Mouse (Mus musculus) embryonic facial prominence, embryonic 12.5 days (tissue): ENCODE measurements around the gene Zfp638. TPM values are rescaled to one million over a fixed set of nuclear protein-coding genes. Genes with fewer than 3 reads are reported as not detected.
A peak's percentile ranks its signal among the peaks of the same experiment; 100 is the strongest.

Source experiments
- ATAC-seq: fragments of 200-750 bp; cut with Nextera tagmentation; 2 replicates; pipeline ENCODE4 v1.8.0; 2017; ENCODE audit not compliant: insufficient number of reproducible peaks, insufficient read depth, low FRiP score, low TSS enrichment
- H3K27ac ChIP-seq: fragments of 300-500 bp; sonication (generic); 2 replicates; pipeline ENCODE4 v1.5.1; 2016; ENCODE audit warnings: mild to moderate bottlenecking
- H3K27me3 ChIP-seq: fragments of 300-500 bp; sonication (generic); 2 replicates; pipeline ENCODE4 v1.6.1; 2016; ENCODE audit warnings: mild to moderate bottlenecking, moderate library complexity
- H3K36me3 ChIP-seq: fragments of 300-500 bp; sonication (generic); 2 replicates; pipeline ENCODE4 v1.6.1; 2016; ENCODE audit warnings: mild to moderate bottlenecking
- H3K4me1 ChIP-seq: fragments of 300-500 bp; sonication (generic); 2 replicates; pipeline ENCODE4 v1.6.1; 2016
- H3K4me2 ChIP-seq: fragments of 300-500 bp; sonication (generic); replicated peaks from 2 replicates; pipeline ENCODE4 v1.6.1; 2016; ENCODE audit warnings: mild to moderate bottlenecking, moderate library complexity
- H3K4me3 ChIP-seq: fragments of 300-500 bp; sonication (generic); 2 replicates; pipeline ENCODE4 v1.5.1; 2016; ENCODE audit warnings: mild to moderate bottlenecking
- H3K9ac ChIP-seq: fragments of 300-500 bp; sonication (generic); 2 replicates; pipeline ENCODE4 v1.6.1; 2016; ENCODE audit warnings: mild to moderate bottlenecking, moderate library complexity
- H3K9me3 ChIP-seq: fragments of 300-500 bp; sonication (generic); 2 replicates; pipeline ENCODE4 v1.6.1; 2016; ENCODE audit warnings: mild to moderate bottlenecking, moderate library complexity
- WGBS: fragments of 180-500 bp; shearing (Covaris S2); methylation state at CpG from one replicate; pipeline ENCODE4 v1.1.7; 2016; 5-methylcytosine and 5-hydroxymethylcytosine counted together
- polyA plus RNA-seq: library from polyadenylated mRNA; unstranded; fragments of >200 nt; fragmentation: Nextera tagmentation; extraction: Ambion mirVana; gene quantifications from 2 replicates; pipeline ENCODE4 v1.2.1, GENCODE M21; 2016

Zfp638 gene
- polyA plus RNA-seq, 1 experiment from 2014 or later: 91.7 TPM

- no peak overlapping the region for H3K9ac ChIP-seq
- no peaks in the 10 kb centered on the region for H3K9me3 ChIP-seq
- ATAC-seq: no peak
- no peaks in the 10 kb centered on the region for H3K36me3 ChIP-seq
- no peaks in the 10 kb centered on the region for H3K4me1 ChIP-seq
- WGBS: 90% methylated on average over 5 of the region's 5 CpGs
- no peak overlapping the region for H3K4me3 ChIP-seq
- H3K27ac ChIP-seq: no peak overlapping the region
- H3K27me3 ChIP-seq: no peaks in the 10 kb centered on the region
- H3K4me2 ChIP-seq: no peak overlapping the region
Observed at GRCm38 (mm10) chr6:83891251-83891650, 24.3 kb downstream of the Zfp638 start.

- Histone ChIP-seq H3K4me2 (no peak overlapping the region), H3K4me1 (no peaks in the 10 kb centered on the region), H3K9ac (no peak overlapping the region), H3K27ac (no peak overlapping the region), H3K9me3 (no peaks in the 10 kb centered on the region), H3K4me3 (no peak overlapping the region), H3K36me3 (no peaks in the 10 kb centered on the region), H3K27me3 (no peaks in the 10 kb centered on the region)
- 82% methylated on average over 2 of the region's 2 CpGs for WGBS
- ATAC-seq: no peak
Observed at GRCm38 (mm10) chr6:83891687-83892086, 24.8 kb downstream of the Zfp638 start.

- no peak overlapping the region for H3K4me2 ChIP-seq
- H3K4me3 ChIP-seq: no peak overlapping the region
- H3K27me3 ChIP-seq: no peaks in the 10 kb centered on the region
- H3K27ac ChIP-seq: no peak overlapping the region
- H3K9me3 ChIP-seq: no peaks in the 10 kb centered on the region
- no peak overlapping the region for H3K9ac ChIP-seq
- ATAC-seq: no peak
- no peaks in the 10 kb centered on the region for H3K36me3 ChIP-seq
- 76% methylated on average over 1 of the region's 1 CpGs for WGBS
- H3K4me1 ChIP-seq: no peaks in the 10 kb centered on the region
Observed at GRCm38 (mm10) chr6:83893086-83893485, 26.2 kb downstream of the Zfp638 start.

DNA sequence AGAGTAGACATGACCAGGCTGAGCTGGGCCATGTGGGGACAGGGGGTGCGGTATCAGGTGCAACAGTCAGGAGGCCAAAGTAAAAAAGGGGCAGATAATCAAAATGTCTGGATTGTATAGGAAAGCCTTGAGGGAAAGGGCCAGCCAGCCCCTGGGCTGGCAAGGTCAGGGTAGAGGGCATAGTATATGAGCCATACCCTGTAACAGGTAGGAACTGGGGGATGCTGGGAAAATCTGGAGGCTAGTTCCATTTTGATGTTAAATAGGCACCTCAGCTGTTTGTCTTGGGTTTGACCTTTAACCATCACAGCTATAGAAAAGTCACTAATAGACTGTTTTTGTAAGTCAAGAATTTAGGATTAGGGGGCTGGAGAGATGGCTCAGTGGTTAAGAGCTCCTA lies 26.7 kb downstream of the Zfp638 start:
- no peak for ATAC-seq
- no peaks in the 10 kb centered on the region for H3K4me1 ChIP-seq
- no peaks in the 10 kb centered on the region for H3K9me3 ChIP-seq
- H3K4me2 ChIP-seq: no peak overlapping the region
- no peak overlapping the region for H3K9ac ChIP-seq
- no peaks in the 10 kb centered on the region for H3K27me3 ChIP-seq
- WGBS: 94% methylated on average over 1 of the region's 1 CpGs
- H3K4me3 ChIP-seq: no peak overlapping the region
- no peaks in the 10 kb centered on the region for H3K36me3 ChIP-seq
- no peak overlapping the region for H3K27ac ChIP-seq

DNA sequence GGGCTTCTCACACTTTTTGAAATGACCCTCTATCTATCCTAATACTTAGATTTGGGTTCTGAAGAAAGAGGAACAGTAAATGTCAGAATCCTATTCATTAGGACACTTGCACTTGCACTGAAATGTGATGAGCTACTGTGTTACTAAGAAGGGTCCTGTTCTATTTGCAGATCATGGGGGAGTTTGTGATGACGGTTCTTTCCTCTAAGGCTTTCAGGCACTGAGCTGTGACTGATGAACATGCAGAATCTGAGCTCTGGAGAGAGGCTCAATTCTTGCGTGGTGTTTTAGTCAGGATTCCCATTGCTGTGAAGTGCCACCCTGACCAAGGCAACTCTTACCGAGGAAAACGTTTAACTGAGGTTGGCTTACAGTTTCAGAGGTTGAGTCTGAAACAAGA lies 32.2 kb downstream of the Zfp638 start:
- ATAC-seq: no peak
- H3K9ac ChIP-seq: no peak overlapping the region

DNA sequence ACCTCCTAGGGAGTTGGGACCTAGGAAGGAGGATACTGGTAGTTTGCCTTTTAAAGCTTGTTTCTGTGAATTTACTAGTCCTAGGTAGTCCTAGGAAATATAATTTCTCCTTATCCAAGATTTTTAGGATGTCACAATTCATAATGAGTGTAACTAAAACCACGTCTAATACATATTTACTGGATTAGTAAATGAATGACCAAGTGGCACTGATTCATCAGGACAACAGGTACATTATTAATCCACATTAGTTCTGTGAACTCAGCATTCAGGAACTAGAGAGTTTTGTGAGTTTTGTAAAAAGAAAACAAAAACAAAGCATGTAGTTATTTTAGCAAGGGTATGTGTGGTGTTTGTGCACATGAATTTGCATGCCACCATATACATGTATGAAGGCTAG lies 38.4 kb downstream of the Zfp638 start:
- H3K4me3 ChIP-seq: no peak overlapping the region
- H3K4me1 ChIP-seq: no peaks in the 10 kb centered on the region
- no peaks in the 10 kb centered on the region for H3K9me3 ChIP-seq
- no peak overlapping the region for H3K9ac ChIP-seq
- no peak for ATAC-seq
- H3K27ac ChIP-seq: no peak overlapping the region
- H3K36me3 ChIP-seq: no peaks in the 10 kb centered on the region
- WGBS: 62% methylated on average over 1 of the region's 1 CpGs
- no peak overlapping the region for H3K4me2 ChIP-seq
- no peaks in the 10 kb centered on the region for H3K27me3 ChIP-seq

More for the DNA sequence above, 32.2 kb downstream of the Zfp638 start:
- no peaks in the 10 kb centered on the region for H3K9me3 ChIP-seq
- no peak overlapping the region for H3K4me3 ChIP-seq
- no peak overlapping the region for H3K27ac ChIP-seq
- H3K36me3 ChIP-seq: no peaks in the 10 kb centered on the region
- no peaks in the 10 kb centered on the region for H3K4me1 ChIP-seq
- WGBS: 72% methylated on average over 4 of the region's 4 CpGs
- no peaks in the 10 kb centered on the region for H3K27me3 ChIP-seq
- H3K4me2 ChIP-seq: no peak overlapping the region

DNA sequence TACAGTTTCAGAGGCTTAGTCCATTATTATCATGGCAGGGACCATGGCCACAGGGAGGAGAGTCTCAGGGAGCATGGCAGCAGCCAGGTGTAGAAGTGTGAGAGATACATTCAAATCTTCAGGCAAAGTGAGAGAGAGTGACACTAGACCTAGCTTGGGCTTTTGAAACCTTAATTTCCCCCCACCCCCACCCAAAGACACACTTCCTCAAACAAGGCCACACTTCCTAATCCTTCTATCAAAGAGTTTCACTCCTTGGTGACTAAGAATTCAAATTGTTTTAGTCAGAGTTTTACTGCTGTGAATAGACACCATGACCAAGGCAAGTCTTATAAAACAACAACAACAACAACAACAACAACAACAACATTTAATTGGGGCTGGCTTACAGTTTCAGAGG lies 39.8 kb downstream of the Zfp638 start:
- Histone ChIP-seq H3K4me2 (no peak overlapping the region), H3K36me3 (no peaks in the 10 kb centered on the region), H3K27me3 (no peaks in the 10 kb centered on the region), H3K4me1 (no peaks in the 10 kb centered on the region), H3K27ac (no peak overlapping the region), H3K4me3 (no peak overlapping the region), H3K9me3 (no peaks in the 10 kb centered on the region), H3K9ac (no peak overlapping the region)
- ATAC-seq: no peak

GRCm38 (mm10) chr6:83908386-83908785 lies 41.5 kb downstream of the Zfp638 start:
- H3K4me3 ChIP-seq: no peak overlapping the region
- no peaks in the 10 kb centered on the region for H3K36me3 ChIP-seq
- no peaks in the 10 kb centered on the region for H3K27me3 ChIP-seq
- H3K4me2 ChIP-seq: no peak overlapping the region
- H3K9me3 ChIP-seq: no peaks in the 10 kb centered on the region
- no peak overlapping the region for H3K27ac ChIP-seq
- WGBS: 23% methylated on average over 4 of the region's 4 CpGs
- no peak for ATAC-seq
- H3K4me1 ChIP-seq: no peaks in the 10 kb centered on the region
- H3K9ac ChIP-seq: no peak overlapping the region

DNA sequence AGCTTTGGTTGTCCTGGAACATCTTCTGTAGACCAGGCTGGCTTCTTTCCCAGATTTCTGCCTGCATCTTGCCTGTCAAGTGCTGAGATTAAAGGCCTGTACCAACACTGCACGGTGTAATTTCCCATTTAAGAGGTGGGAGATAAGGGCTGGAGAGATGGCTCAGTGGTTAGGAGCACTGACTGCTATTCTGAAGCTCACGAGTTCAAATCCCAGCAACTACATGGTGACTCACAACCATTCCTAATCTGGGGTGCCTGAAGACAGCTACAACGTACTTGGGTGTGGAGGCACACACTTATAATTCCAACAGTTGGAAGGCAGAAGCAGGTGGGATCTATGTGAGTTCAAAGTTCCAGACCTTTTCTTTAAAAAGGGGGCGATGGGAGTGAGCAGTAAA lies 46.8 kb downstream of the Zfp638 start:
- no peaks in the 10 kb centered on the region for H3K36me3 ChIP-seq
- peak overlapping the region; percentile 55; the same call in 1 of the 2 replicates for H3K4me2 ChIP-seq
- no peak overlapping the region for H3K9ac ChIP-seq
- H3K9me3 ChIP-seq: no peaks in the 10 kb centered on the region
- H3K4me3 ChIP-seq: no peak overlapping the region
- no peaks in the 10 kb centered on the region for H3K4me1 ChIP-seq
- no peak overlapping the region for H3K27ac ChIP-seq
- ATAC-seq: no peak
- 39% methylated on average over 4 of the region's 4 CpGs for WGBS
- no peaks in the 10 kb centered on the region for H3K27me3 ChIP-seq

GRCm38 (mm10) chr6:83914183-83914719 lies 47.3 kb downstream of the Zfp638 start:
- Histone ChIP-seq H3K4me1 (no peaks in the 10 kb centered on the region), H3K4me2 (peak overlapping the region; percentile 55), H3K4me3 (peak overlapping the region; percentile 97), H3K27ac (peak overlapping the region; percentile 97), H3K27me3 (no peaks in the 10 kb centered on the region), H3K9me3 (no peaks in the 10 kb centered on the region), H3K9ac (peak overlapping the region; percentile 98), H3K36me3 (no peaks in the 10 kb centered on the region)
- ATAC-seq: peak; percentile 95
- under 1% methylated on average over 50 of the region's 50 CpGs for WGBS

GRCm38 (mm10) chr6:83914720-83915271 lies 47.9 kb downstream of the Zfp638 start:
- Histone ChIP-seq H3K4me3 (peak overlapping the region; percentile 97), H3K27ac (peak overlapping the region; percentile 97), H3K36me3 (no peaks in the 10 kb centered on the region), H3K4me2 (peak overlapping the region; percentile 55), H3K27me3 (no peaks in the 10 kb centered on the region), H3K9me3 (no peaks in the 10 kb centered on the region), H3K4me1 (no peaks in the 10 kb centered on the region), H3K9ac (peak overlapping the region; percentile 98)
- peak; percentile 69 for ATAC-seq
- under 1% methylated on average over 40 of the region's 40 CpGs for WGBS

DNA sequence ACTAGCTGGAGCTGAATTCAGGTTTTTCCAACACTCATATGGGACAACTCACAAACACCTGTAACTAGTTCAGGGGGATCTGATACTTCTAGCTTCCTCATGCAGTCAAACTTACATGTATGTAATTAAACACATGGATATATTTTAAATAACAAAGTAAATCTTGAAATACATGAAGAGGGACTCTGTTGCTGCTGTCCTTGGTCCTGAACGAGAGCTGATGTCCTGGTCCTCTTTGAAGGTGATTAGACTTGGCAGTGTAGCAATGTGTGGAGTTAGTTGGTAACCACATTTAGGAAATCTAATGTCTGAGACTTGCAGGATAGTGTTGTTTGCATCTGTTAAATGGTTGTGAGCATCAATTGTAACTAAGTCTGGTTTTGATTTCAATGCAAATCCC lies 60.5 kb downstream of the Zfp638 start:
- Histone ChIP-seq H3K27me3 (no peaks in the 10 kb centered on the region), H3K4me3 (no peak overlapping the region), H3K4me1 (no peaks in the 10 kb centered on the region), H3K9ac (no peak overlapping the region), H3K27ac (no peak overlapping the region), H3K4me2 (no peak overlapping the region), H3K36me3 (peaks cover 15% of the 10 kb centered on the region; the same call in 1 of the 2 replicates), H3K9me3 (no peaks in the 10 kb centered on the region)
- ATAC-seq: no peak
- 60% methylated on average over 1 of the region's 1 CpGs for WGBS
